Mouse (Mus musculus) bone marrow, adult 2 months (tissue): ENCODE data around the gene Col16a1. TPM values are rescaled to one million over a fixed set of nuclear protein-coding genes. Genes with fewer than 3 reads are reported as not detected.

ENCODE experiments used
- H3K27ac ChIP-seq: fragments of 200-500 bp; 2 replicates; pipeline ENCODE4 v1.5.1; 2012; ENCODE audit warnings: low read depth, mild to moderate bottlenecking, control low read depth, inconsistent platforms, low read length; ENCODE audit not compliant: control insufficient read depth, poor library complexity, insufficient read depth
- H3K4me1 ChIP-seq: fragments of 200-500 bp; 2 replicates; pipeline ENCODE4 v1.6.1; 2011; ENCODE audit warnings: low read length; ENCODE audit not compliant: control insufficient read depth, insufficient read depth
- H3K4me3 ChIP-seq: fragments of 200-500 bp; replicated peaks from 2 replicates; pipeline ENCODE3; 2011; ENCODE audit warnings: mild to moderate bottlenecking, low read depth, low read length, control low read depth; ENCODE audit not compliant: control insufficient read depth
- CTCF ChIP-seq: fragments of 200-500 bp; IDR thresholded peaks from 2 replicates; pipeline ENCODE4 v1.5.1; 2011; ENCODE audit warnings: low read length, control low read depth; ENCODE audit not compliant: control insufficient read depth, insufficient read depth
- POLR2A ChIP-seq: fragments of 200-500 bp; IDR thresholded peaks from 2 replicates; pipeline ENCODE4 v1.6.1; 2011; ENCODE audit warnings: low read depth, mild to moderate bottlenecking, control low read depth, low read length, borderline replicate concordance; ENCODE audit not compliant: control insufficient read depth
- WGBS: fragments of 180-500 bp; shearing (Covaris S2); methylation state at CpG from one replicate; pipeline ENCODE4 v1.1.7; 2018; 5-methylcytosine and 5-hydroxymethylcytosine counted together
- polyA plus RNA-seq: library from polyadenylated mRNA; stranded (reverse); fragments of >200 nt; gene quantifications from 2 replicates; pipeline ENCODE4 v1.2.4, GENCODE M21; 2011; ENCODE audit warnings: low replicate concordance; ENCODE audit not compliant: missing spikeins, insufficient read depth, insufficient read length

Gene Col16a1
- polyA plus RNA-seq, 1 experiment = 8.8 TPM

GRCm38 (mm10) chr4:130107065-130107443 is 59.4 kb downstream of the Col16a1 start:
- Histone ChIP-seq H3K27ac (peak overlapping the region; percentile 12), H3K4me1 (peaks cover 1% of the 10 kb centered on the region; the same call in 1 of the 2 replicates), H3K4me3 (peak overlapping the region; percentile 82)
- no peak for TF ChIP-seq CTCF
- TF ChIP-seq POLR2A = no peak
- 13% methylated on average over 14 of the region's 14 CpGs for WGBS

- under 1% methylated on average over 39 of the region's 39 CpGs for WGBS
- Histone ChIP-seq H3K4me3 (peak overlapping the region; percentile 82), H3K4me1 (peaks cover 1% of the 10 kb centered on the region; the same call in 1 of the 2 replicates), H3K27ac (peak overlapping the region; percentile 73)
- no peak for TF ChIP-seq POLR2A
Observed at GRCm38 (mm10) chr4:130107444-130108131, 59.9 kb downstream of the Col16a1 start.

DNA sequence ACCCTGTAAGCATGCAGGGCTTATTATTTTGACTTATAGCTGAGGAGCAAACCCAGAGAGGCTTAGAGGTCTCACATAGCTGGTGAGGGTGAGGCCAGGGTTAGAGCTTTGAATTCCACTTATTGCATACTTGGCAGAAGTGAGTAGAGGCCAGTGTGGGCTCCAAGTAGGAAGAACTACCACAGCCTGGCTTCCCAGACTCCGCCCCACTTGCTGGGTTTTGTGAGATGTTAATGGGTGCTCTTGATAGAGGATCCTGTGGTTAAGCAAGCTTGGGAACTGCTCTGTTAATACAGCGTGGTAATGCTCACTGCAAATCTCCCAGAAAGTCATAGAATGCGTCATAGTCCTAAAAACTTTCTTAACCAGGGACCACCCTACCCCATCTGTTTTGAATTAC is 61.3 kb downstream of the Col16a1 start:
- no peak for TF ChIP-seq CTCF
- TF ChIP-seq POLR2A = no peak
- Histone ChIP-seq H3K27ac (no peak overlapping the region), H3K4me3 (no peak overlapping the region), H3K4me1 (peaks cover 4% of the 10 kb centered on the region; the same call in 1 of the 2 replicates)
- WGBS = 30% methylated on average over 3 of the region's 3 CpGs

GRCm38 (mm10) chr4:130109666-130110065 is 62.0 kb downstream of the Col16a1 start:
- 79% methylated on average over 9 of the region's 9 CpGs for WGBS
- TF ChIP-seq CTCF = no peak
- TF ChIP-seq POLR2A = no peak
- H3K4me1 ChIP-seq = peaks cover 4% of the 10 kb centered on the region; the same call in 1 of the 2 replicates
- H3K4me3 ChIP-seq = no peak overlapping the region
- H3K27ac ChIP-seq = no peak overlapping the region

DNA sequence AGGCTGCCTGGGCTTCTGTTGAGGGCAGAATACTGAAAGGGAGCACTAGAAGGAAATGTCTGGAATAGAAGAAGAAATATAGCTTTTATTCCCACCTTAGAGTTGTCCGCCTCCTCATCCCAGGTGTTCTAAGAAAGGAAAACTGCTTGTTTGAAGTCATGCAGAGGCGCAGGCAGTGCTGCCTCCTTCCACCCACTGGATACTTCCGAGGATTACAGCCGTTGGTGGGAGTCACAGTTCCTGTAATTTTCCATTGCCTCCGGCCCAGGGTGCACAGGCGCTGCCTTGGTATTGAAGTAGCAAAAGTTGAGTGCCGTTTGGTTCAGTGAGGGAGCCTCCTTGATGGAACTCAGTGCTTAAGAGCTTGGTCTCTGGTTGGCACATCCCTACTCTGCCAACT is 62.5 kb downstream of the Col16a1 start:
- no peak for TF ChIP-seq POLR2A
- TF ChIP-seq CTCF = no peak
- Histone ChIP-seq H3K4me1 (peaks cover 4% of the 10 kb centered on the region; the same call in 1 of the 2 replicates), H3K4me3 (no peak overlapping the region), H3K27ac (no peak overlapping the region)
- WGBS = 82% methylated on average over 7 of the region's 7 CpGs

- 24% methylated on average over 7 of the region's 7 CpGs for WGBS
- TF ChIP-seq POLR2A (no peak), CTCF (no peak)
- H3K27ac ChIP-seq = peak overlapping the region; percentile 58
- peaks cover 4% of the 10 kb centered on the region; the same call in 1 of the 2 replicates for H3K4me1 ChIP-seq
- H3K4me3 ChIP-seq = peak overlapping the region; percentile 9
Observed at GRCm38 (mm10) chr4:130112299-130112698, 64.7 kb downstream of the Col16a1 start.

- TF ChIP-seq CTCF = no peak
- TF ChIP-seq POLR2A = no peak
- Histone ChIP-seq H3K27ac (peak overlapping the region; percentile 58), H3K4me1 (peaks cover 4% of the 10 kb centered on the region; the same call in 1 of the 2 replicates), H3K4me3 (no peak overlapping the region)
- 92% methylated on average over 1 of the region's 1 CpGs for WGBS
Observed at GRCm38 (mm10) chr4:130112732-130113131, 65.1 kb downstream of the Col16a1 start.

GRCm38 (mm10) chr4:130120752-130121151 is 73.1 kb downstream of the Col16a1 start:
- Histone ChIP-seq H3K4me3 (no peak overlapping the region), H3K4me1 (no peaks in the 10 kb centered on the region), H3K27ac (no peak overlapping the region)
- no peak for TF ChIP-seq CTCF
- no peak for TF ChIP-seq POLR2A
- WGBS = 82% methylated on average over 4 of the region's 4 CpGs

DNA sequence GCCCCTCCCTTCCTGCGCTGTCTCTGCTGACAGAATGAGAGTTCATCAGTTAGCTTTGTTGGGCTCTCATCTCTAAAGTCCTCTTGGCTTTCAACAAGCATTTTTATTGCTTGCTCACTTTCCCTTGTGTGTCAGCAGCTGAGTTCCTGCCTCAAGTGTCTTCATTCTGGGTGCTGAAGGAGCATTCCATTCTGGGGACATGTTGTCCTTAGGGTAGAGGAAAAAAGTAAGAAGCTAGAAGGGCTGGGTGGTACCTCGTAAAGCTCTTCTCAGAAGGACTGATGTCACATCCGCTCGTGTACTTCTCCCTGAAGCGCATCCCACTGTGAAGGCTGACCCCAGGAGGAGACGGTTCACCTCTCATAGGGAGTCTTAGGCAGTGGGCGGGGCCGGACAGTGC is 73.9 kb downstream of the Col16a1 start:
- TF ChIP-seq POLR2A (no peak), CTCF (no peak)
- H3K27ac ChIP-seq = no peak overlapping the region
- WGBS = 94% methylated on average over 8 of the region's 8 CpGs
- no peak overlapping the region for H3K4me3 ChIP-seq
- no peaks in the 10 kb centered on the region for H3K4me1 ChIP-seq
